Mouse (Mus musculus) adrenal gland, postnatal 14 days (tissue): ENCODE data around the gene Mgst2. TPM values are rescaled to one million over a fixed set of nuclear protein-coding genes. Genes with fewer than 3 reads are reported as not detected.

ENCODE experiments used
- DNase-seq: peaks from one replicate; pipeline ENCODE4 v3.0.0; 2021; ENCODE audit warnings: mixed read lengths
- total RNA-seq: library from RNA; stranded (reverse); gene quantifications from 2 replicates; pipeline ENCODE4 v1.2.3, GENCODE M21; 2021

Gene Mgst2
- total RNA-seq, 1 experiment from 2014 or later: 71.2 TPM

- no peak for DNase-seq
Observed at GRCm38 (mm10) chr3:51654303-51655055, 5.7 kb upstream of the Mgst2 start.

- peak; percentile 23 for DNase-seq
Observed at GRCm38 (mm10) chr3:51659415-51659814, 745 bp upstream of the Mgst2 start.

GRCm38 (mm10) chr3:51660821-51661276, 689 bp downstream of the Mgst2 start:
- peak; percentile 50 for DNase-seq

GRCm38 (mm10) chr3:51661376-51661775, 1.2 kb downstream of the Mgst2 start:
- no peak for DNase-seq

- DNase-seq: no peak
Observed at GRCm38 (mm10) chr3:51661880-51662550, 1.9 kb downstream of the Mgst2 start.

GRCm38 (mm10) chr3:51662557-51662956, 2.4 kb downstream of the Mgst2 start:
- no peak for DNase-seq

GRCm38 (mm10) chr3:51668607-51669006, 8.4 kb downstream of the Mgst2 start:
- no peak for DNase-seq

GRCm38 (mm10) chr3:51670414-51671070, 10.4 kb downstream of the Mgst2 start:
- DNase-seq: no peak

- DNase-seq: no peak
Observed at GRCm38 (mm10) chr3:51671071-51671469, 10.9 kb downstream of the Mgst2 start.

- no peak for DNase-seq
Observed at GRCm38 (mm10) chr3:51672631-51673030, 12.5 kb downstream of the Mgst2 start.

- peak; percentile 86 for DNase-seq
Observed at GRCm38 (mm10) chr3:51673408-51674086, 13.4 kb downstream of the Mgst2 start.

GRCm38 (mm10) chr3:51674963-51675362, 14.8 kb downstream of the Mgst2 start:
- DNase-seq: no peak

- no peak for DNase-seq
Observed at GRCm38 (mm10) chr3:51685539-51685938, 25.4 kb downstream of the Mgst2 start.

GRCm38 (mm10) chr3:51686316-51686715, 26.2 kb downstream of the Mgst2 start:
- DNase-seq: no peak

- no peak for DNase-seq
Observed at GRCm38 (mm10) chr3:51686791-51687190, 26.6 kb downstream of the Mgst2 start.

- no peak for DNase-seq
Observed at GRCm38 (mm10) chr3:51688725-51689124, 28.6 kb downstream of the Mgst2 start.

GRCm38 (mm10) chr3:51693196-51693595, 33.0 kb downstream of the Mgst2 start:
- no peak for DNase-seq

- no peak for DNase-seq
Observed at GRCm38 (mm10) chr3:51694576-51694975, 34.4 kb downstream of the Mgst2 start.

GRCm38 (mm10) chr3:51695713-51696112, 35.6 kb downstream of the Mgst2 start:
- DNase-seq: no peak

GRCm38 (mm10) chr3:51697931-51698330, 37.8 kb downstream of the Mgst2 start:
- DNase-seq: no peak

GRCm38 (mm10) chr3:51700123-51700522, 40.0 kb downstream of the Mgst2 start:
- DNase-seq: no peak

GRCm38 (mm10) chr3:51700731-51701280, 40.6 kb downstream of the Mgst2 start:
- DNase-seq: peak; percentile 28
